Mouse (Mus musculus) spleen, adult 18-20 months (tissue): Measurements from ENCODE around the gene Vstm5.
"Not testable (repeated sequence)": the region's sequence is repeated elsewhere in the genome, so short reads cannot be mapped to it uniquely, and the experiment has no call there.

Experiments
- DNase-seq, 2 experiments: peaks; one replicate each; pipeline ENCODE4 v3.0.0; 2022; ENCODE audit warnings: mixed read lengths in 2 of 2

Vstm5 gene

GRCm38 (mm10) chr9:15239042-15239925, at the start of gene Vstm5:
TSS of gene Vstm5 (plus strand) at chr9:15239045.
- DNase-seq: no peak

GRCm38 (mm10) chr9:15194806-15195205, 44.0 kb upstream of the Vstm5 start:
- not testable (repeated sequence) for DNase-seq

- no peak for DNase-seq
These were observed 32.2 kb upstream of the Vstm5 start for GRCm38 (mm10) chr9:15206631-15207030.

GRCm38 (mm10) chr9:15209320-15209719, 29.5 kb upstream of the Vstm5 start:
- no peak for DNase-seq

- DNase-seq: no peak
These were observed 27.0 kb upstream of the Vstm5 start for GRCm38 (mm10) chr9:15211876-15212275.

- DNase-seq: no peak
These were observed 25.1 kb upstream of the Vstm5 start for GRCm38 (mm10) chr9:15213695-15214094.

GRCm38 (mm10) chr9:15224912-15225311, 13.9 kb upstream of the Vstm5 start:
- DNase-seq: no peak

- no peak for DNase-seq
These were observed 6.4 kb upstream of the Vstm5 start for GRCm38 (mm10) chr9:15232445-15232844.

GRCm38 (mm10) chr9:15233604-15234003, 5.2 kb upstream of the Vstm5 start:
- DNase-seq: no peak

- no peak for DNase-seq
These were observed 2.9 kb upstream of the Vstm5 start for GRCm38 (mm10) chr9:15235986-15236385.

- DNase-seq: no peak
These were observed 1.1 kb upstream of the Vstm5 start for GRCm38 (mm10) chr9:15237516-15238296.

GRCm38 (mm10) chr9:15238297-15238990, 401 bp upstream of the Vstm5 start:
- no peak for DNase-seq

- no peak for DNase-seq
These were observed 1.2 kb downstream of the Vstm5 start for GRCm38 (mm10) chr9:15240006-15240405.

- no peak for DNase-seq
These were observed 2.2 kb downstream of the Vstm5 start for GRCm38 (mm10) chr9:15240863-15241595.

- DNase-seq: no peak
These were observed 2.7 kb downstream of the Vstm5 start for GRCm38 (mm10) chr9:15241596-15241939.

- no peak for DNase-seq
These were observed 3.3 kb downstream of the Vstm5 start for GRCm38 (mm10) chr9:15242130-15242529.

GRCm38 (mm10) chr9:15245319-15246075, 6.7 kb downstream of the Vstm5 start:
- DNase-seq: no peak

- no peak for DNase-seq
These were observed 11.5 kb downstream of the Vstm5 start for GRCm38 (mm10) chr9:15250376-15250775.

- DNase-seq: no peak
These were observed 13.4 kb downstream of the Vstm5 start for GRCm38 (mm10) chr9:15252196-15252595.

GRCm38 (mm10) chr9:15254501-15254900, 15.7 kb downstream of the Vstm5 start:
- DNase-seq: no peak

- DNase-seq: no peak
These were observed 17.4 kb downstream of the Vstm5 start for GRCm38 (mm10) chr9:15256214-15256613.

GRCm38 (mm10) chr9:15261980-15262379, 23.1 kb downstream of the Vstm5 start:
- no peak for DNase-seq
